Mouse (Mus musculus) thymus, adult 2 months (tissue): ENCODE measurements around the gene Psmc5. TPM values are rescaled to one million over a fixed set of nuclear protein-coding genes. Genes with fewer than 3 reads are reported as not detected.

Experiments used
- DNase-seq: peaks from one replicate; pipeline ENCODE4 v3.0.0; 2021
- H3K27ac ChIP-seq: fragments of 200-500 bp; 2 replicates; pipeline ENCODE4 v1.5.1; 2012; ENCODE audit warnings: low read length, control low read depth; ENCODE audit not compliant: control insufficient read depth, insufficient read depth
- H3K27me3 ChIP-seq: fragments of 200-500 bp; 2 replicates; pipeline ENCODE4 v1.6.1; 2012; ENCODE audit warnings: mild to moderate bottlenecking, low read length, moderate library complexity, mixed read lengths; ENCODE audit not compliant: control insufficient read depth, insufficient read depth
- H3K36me3 ChIP-seq: fragments of 200-500 bp; 2 replicates; pipeline ENCODE4 v1.6.1; 2012; ENCODE audit warnings: mild to moderate bottlenecking, low read length, moderate library complexity; ENCODE audit not compliant: control insufficient read depth, insufficient read depth
- H3K4me1 ChIP-seq: fragments of 200-500 bp; replicated peaks from 2 replicates; pipeline ENCODE4 v1.6.1; 2012; ENCODE audit warnings: low read length; ENCODE audit not compliant: control insufficient read depth, insufficient read depth
- H3K4me3 ChIP-seq: fragments of 200-500 bp; 2 replicates; pipeline ENCODE4 v1.5.1; 2012; ENCODE audit warnings: mild to moderate bottlenecking, low read length, control low read depth, moderate library complexity; ENCODE audit not compliant: control insufficient read depth, insufficient read depth
- CTCF ChIP-seq: fragments of 200-500 bp; IDR thresholded peaks from 2 replicates; pipeline ENCODE4 v1.5.1; 2012; ENCODE audit warnings: mild to moderate bottlenecking, control low read depth, low read length, moderate library complexity, borderline replicate concordance; ENCODE audit not compliant: control insufficient read depth, poor library complexity, insufficient read depth; ENCODE audit errors: extremely low read depth
- POLR2A ChIP-seq: fragments of 200-500 bp; IDR thresholded peaks from 2 replicates; pipeline ENCODE4 v1.6.1; 2012; ENCODE audit warnings: mild to moderate bottlenecking, low read length, control low read depth, moderate library complexity; ENCODE audit not compliant: control insufficient read depth, poor library complexity, insufficient read depth; ENCODE audit errors: extremely low read depth
- WGBS: fragments of 180-500 bp; shearing (Covaris S2); methylation state at CpG from one replicate; pipeline ENCODE4 v1.1.7; 2018; 5-methylcytosine and 5-hydroxymethylcytosine counted together
- polyA plus RNA-seq: library from polyadenylated mRNA; depleted of rRNA; stranded (reverse); fragments of >200 nt; gene quantifications from 2 replicates; pipeline ENCODE4 v1.2.3, GENCODE M21; 2012; rRNA removed

Psmc5 gene
- polyA plus RNA-seq: 53.9 and 56.1 TPM in 2 replicates

DNA sequence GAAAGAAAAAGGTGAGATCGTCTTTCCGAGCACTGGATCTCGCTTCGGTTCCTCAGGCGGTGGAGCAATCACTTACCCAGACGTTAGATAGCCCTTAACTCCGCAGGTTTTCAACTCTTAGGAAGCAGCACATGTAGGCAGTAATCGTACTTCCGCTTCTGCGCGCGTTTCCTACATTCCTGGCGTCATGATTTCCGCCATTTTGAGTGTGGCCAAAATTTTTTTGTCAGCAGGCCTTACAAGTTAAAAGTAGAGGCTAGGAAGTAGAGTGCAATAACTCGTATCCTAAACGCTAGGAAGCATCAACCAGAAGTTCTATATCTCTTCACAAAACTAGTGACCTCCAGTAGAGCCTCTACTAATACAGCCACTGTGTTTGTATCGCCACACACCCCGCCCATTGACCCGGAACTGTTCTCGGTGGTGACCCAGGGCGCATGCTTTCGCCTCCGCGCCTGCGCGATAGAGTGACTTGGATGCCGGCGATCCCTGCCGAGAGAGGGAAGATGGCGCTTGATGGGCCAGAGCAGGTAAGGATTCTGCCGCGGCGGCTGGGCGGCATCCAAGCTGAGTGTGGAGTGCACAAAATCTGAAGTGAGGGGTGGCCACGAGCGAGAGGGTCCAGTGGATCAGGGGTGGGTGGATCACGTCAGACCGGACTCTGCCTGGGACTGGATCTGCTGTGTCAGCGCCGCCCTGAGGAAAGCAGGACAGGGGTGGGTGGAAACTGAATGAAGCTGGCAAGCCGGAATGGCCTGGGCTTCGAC is at the start of gene Psmc5, which contains the start of gene Ftsj3:
Psmc5 (plus strand) TSS at position 470 of the 767 bp plus-strand sequence.
Ftsj3 (minus strand) TSS at position 395 of the 767 bp plus-strand sequence.
- WGBS: under 1% methylated on average over 42 of the region's 42 CpGs
- TF ChIP-seq POLR2A: peak; percentile 69
- TF ChIP-seq CTCF: peak; percentile 69; the same call in 1 of the 2 replicates
- Histone ChIP-seq H3K36me3 (peaks cover 22% of the 10 kb centered on the region), H3K27me3 (no peaks in the 10 kb centered on the region), H3K4me3 (peak within 1 kb of the TSS; percentile 53), H3K4me1 (peaks cover 9% of the 10 kb centered on the region), H3K27ac (no peak within 1 kb of the TSS)
- DNase-seq: peak; percentile 99

GRCm38 (mm10) chr11:106212771-106213170 is 43.2 kb upstream of the Psmc5 start:
- Histone ChIP-seq H3K4me1 (peaks cover 6% of the 10 kb centered on the region; the same call in 1 of the 2 replicates), H3K27me3 (no peaks in the 10 kb centered on the region), H3K27ac (no peak overlapping the region), H3K36me3 (peaks cover 37% of the 10 kb centered on the region), H3K4me3 (no peak overlapping the region)
- DNase-seq: no peak
- TF ChIP-seq POLR2A (no peak), CTCF (no peak)
- WGBS: 94% methylated on average over 8 of the region's 8 CpGs

- 94% methylated on average over 5 of the region's 5 CpGs for WGBS
- Histone ChIP-seq H3K27ac (no peak overlapping the region), H3K4me1 (peaks cover 9% of the 10 kb centered on the region; the same call in 1 of the 2 replicates), H3K27me3 (no peaks in the 10 kb centered on the region), H3K36me3 (peaks cover 18% of the 10 kb centered on the region), H3K4me3 (no peak overlapping the region)
- no peak for TF ChIP-seq POLR2A
- TF ChIP-seq CTCF: no peak
- DNase-seq: no peak
These were observed 41.1 kb upstream of the Psmc5 start for GRCm38 (mm10) chr11:106214856-106215255.

GRCm38 (mm10) chr11:106215450-106215859 is 40.5 kb upstream of the Psmc5 start:
- no peak overlapping the region for H3K27ac ChIP-seq
- no peak overlapping the region for H3K4me3 ChIP-seq
- H3K36me3 ChIP-seq: peaks cover 12% of the 10 kb centered on the region
- no peak for DNase-seq
- H3K4me1 ChIP-seq: peaks cover 9% of the 10 kb centered on the region; the same call in 1 of the 2 replicates
- 15% methylated on average over 7 of the region's 7 CpGs for WGBS
- TF ChIP-seq CTCF (no peak), POLR2A (no peak)
- H3K27me3 ChIP-seq: no peaks in the 10 kb centered on the region

GRCm38 (mm10) chr11:106215927-106216729 is 39.8 kb upstream of the Psmc5 start, which contains the start of gene Ccdc47:
TSS of gene Ccdc47 (minus strand) at chr11:106216344.
- peak within 1 kb of the TSS; percentile 88 for H3K4me3 ChIP-seq
- peak; percentile 82 for TF ChIP-seq POLR2A
- TF ChIP-seq CTCF: 0 out of 2 replicates have a peak, but pooled peaks have one; percentile 35
- peak; percentile 90 for DNase-seq
- peak within 1 kb of the TSS; percentile 88 for H3K27ac ChIP-seq
- peaks cover 8% of the 10 kb centered on the region for H3K36me3 ChIP-seq
- peaks cover 9% of the 10 kb centered on the region; the same call in 1 of the 2 replicates for H3K4me1 ChIP-seq
- under 1% methylated on average over 46 of the region's 46 CpGs for WGBS
- H3K27me3 ChIP-seq: no peaks in the 10 kb centered on the region
